Mouse (Mus musculus) ovary, adult 2 months (tissue): ENCODE measurements around the gene Slc9a7. TPM values are rescaled to one million over a fixed set of nuclear protein-coding genes. Genes with fewer than 3 reads are reported as not detected.

Experiments
- polyA plus RNA-seq: library from polyadenylated mRNA; depleted of rRNA; stranded (reverse); fragments of >200 nt; gene quantifications from 2 replicates; pipeline ENCODE4 v1.2.3, GENCODE M21; 2012; rRNA removed

Slc9a7 gene
- 12.2 and 12.5 TPM in 2 replicates for polyA plus RNA-seq

DNA sequence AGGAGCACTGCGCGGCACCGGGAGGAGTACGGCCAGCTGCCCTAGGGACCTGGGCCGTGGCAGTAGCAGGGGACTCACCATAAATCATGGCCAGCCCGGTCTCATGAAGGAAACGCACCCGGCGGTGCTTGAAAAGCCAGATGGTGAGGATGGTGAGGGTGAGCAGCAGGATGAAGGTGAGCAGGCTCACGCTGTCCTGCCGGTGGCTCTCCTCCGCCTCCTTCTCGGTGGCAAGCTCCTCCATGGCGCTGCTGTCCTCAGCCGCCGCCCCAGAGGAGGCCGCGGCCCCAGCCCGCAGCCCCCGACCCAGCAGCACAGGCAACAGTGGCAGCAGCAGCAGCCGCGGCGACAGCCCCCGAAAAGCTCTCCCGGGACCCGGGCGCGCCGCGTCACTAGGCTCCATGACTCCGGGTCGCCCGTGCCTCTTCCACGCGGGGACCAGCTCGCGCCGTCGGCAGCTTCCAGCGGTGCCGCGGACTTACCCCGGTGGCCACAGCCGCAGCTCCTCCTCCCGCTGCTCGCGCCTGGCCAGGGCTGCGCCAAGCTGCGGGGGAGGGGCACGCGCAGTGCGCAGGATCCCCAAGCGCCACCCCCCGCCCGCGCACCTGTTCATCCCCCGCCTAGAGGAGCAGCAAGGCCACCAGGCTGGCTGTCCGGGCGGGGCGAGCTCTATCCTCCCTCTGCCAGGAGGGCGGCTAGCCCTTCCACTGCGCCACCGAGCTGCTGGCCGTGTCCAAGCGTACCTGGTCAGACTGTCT, at the start of gene Slc9a7:
TSS of gene Slc9a7 (minus strand) at position 526 of the 758 bp plus-strand sequence.

DNA sequence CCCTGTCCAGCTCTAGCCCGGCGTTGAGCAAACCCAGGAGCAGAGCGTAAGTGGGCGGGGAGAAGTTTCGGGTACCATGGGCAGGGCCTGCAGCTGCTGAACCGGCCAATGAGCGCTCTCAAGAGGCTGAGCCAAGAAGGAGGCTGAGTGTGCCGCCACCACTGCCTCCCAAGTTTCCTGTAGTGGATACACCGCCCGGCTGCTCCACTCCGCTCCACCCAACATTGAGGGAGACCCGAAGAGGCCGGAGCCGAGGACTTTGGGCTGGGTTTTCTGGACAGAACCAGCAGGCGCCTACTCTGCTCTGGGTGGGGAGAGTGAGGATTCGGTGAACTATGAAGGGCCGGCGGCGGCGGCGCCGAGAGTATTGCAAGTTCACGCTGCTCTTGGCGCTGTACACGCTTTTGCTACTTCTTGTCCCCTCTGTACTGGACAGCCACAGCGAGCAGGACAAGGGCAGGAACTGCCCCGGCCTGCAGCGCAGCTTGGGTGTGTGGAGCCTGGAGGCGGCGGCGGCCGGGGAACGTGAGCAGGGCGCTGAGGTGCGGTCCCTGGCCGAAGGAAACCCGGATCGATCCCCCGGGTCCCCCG, 232.1 kb downstream of the Slc9a7 start, which contains the start of gene Chst7:
TSS of gene Chst7 (plus strand) at position 180 of the 591 bp plus-strand sequence.

Other genes starting within 250 kb of the Slc9a7 start
- 9.0 and 9.8 TPM in 2 replicates for gene Chst7, start 232.2 kb downstream of the Slc9a7 start, polyA plus RNA-seq
- 3.6 and 4.4 TPM in 2 replicates for gene Rp2, start 72.7 kb upstream of the Slc9a7 start, polyA plus RNA-seq
- gene Jade3, start 133.9 kb upstream of the Slc9a7 start, polyA plus RNA-seq: 0.93 and 1.1 TPM in 2 replicates